Mouse (Mus musculus) spleen, adult 12 weeks (tissue): Measurements from ENCODE around the gene Zfp791.
"Not testable (repeated sequence)": the region's sequence is repeated elsewhere in the genome, so short reads cannot be mapped to it uniquely, and the experiment has no call there.

Experiments used
- DNase-seq: peaks from one replicate; pipeline ENCODE4 v3.0.0; 2022; ENCODE audit warnings: low spot score

Gene Zfp791

DNA sequence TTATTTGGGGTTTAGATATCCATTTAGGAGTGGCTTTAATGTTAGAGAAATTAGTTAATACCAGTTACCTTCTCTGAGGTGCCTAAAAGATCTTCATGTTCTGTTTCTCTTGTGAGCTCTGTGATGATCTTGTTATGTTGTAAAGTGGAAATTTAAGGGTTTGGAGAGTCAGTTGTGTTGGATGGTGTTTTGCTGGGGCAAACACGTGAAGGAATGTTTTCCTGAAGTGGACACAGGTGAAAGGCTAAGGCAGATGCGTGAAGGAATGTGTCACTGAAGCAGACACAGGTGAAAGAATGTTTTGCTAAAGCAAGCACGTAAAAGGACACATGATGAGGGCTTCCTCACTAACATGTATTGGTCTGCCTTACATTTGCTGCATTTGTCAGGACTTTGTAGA lies at the start of gene Zfp791:
Gene Zfp791, minus strand, starts transcription at position 101 of the 400 bp plus-strand sequence.
- DNase-seq = no peak

DNA sequence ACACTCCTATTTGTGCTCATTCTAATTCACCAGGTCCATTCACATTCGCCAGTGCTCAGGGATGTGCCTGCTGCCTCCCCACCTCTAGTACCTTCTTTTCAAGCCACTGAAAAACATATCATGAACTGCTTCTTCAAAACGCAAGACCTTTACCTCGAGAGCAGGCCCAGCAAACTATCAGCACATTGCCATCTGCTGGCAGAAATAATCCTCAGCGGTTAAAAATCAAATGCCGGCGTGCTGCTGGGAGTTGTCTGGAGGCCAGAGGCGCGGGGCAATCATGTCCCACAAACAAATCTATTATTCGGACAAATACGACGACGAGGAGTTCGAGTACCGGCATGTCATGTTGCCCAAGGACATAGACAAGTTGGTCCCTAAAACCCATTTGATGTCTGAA lies 48.4 kb upstream of the Zfp791 start:
- peak; percentile 1 for DNase-seq

DNA sequence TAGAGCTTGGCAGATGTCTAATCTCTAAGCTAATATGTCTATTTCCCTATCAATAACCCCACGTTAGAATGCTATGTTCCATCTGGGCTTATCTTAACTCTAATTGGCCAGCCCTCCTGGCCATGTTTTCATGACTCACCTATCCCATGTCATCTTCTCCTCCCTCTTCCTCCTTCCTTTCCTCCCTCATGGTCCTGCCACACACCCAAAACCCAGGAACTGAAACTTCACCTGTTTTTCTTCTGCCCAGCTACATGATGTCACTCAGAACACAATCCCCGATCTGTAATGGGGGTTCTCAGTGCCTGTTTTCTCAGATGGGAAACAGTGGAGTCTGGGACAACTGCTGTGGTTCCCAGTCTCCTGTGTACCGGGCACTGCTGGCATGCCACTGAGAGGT lies 28.7 kb upstream of the Zfp791 start, which contains the start of gene Cks1brt:
Gene Cks1brt, plus strand, starts transcription at position 301 of the 400 bp plus-strand sequence.
- DNase-seq = no peak

DNA sequence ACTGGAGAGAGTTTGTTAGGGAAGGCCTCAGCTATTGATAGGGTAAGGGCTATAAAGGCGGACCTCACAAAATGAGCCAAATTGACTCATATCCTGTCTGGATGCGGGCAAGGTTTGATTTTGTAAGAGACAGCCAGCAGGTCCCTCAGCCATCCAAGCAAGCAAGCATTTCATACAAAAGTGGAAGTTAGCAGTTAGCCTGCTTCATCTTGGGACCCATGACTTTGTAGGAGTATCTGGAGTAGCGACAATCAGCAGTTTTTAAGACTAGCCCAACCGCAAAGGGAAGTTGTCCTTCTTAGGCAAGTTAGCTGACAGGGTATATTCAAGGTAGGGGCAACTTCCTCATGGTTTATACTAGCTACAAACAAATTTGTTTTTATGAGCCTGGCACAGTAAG lies 19.6 kb upstream of the Zfp791 start:
- DNase-seq = no peak

- not testable (repeated sequence) for DNase-seq
Measured at GRCm38 (mm10) chr8:85135690-85136089, 12.8 kb upstream of the Zfp791 start.

GRCm38 (mm10) chr8:85132335-85132734 lies 9.4 kb upstream of the Zfp791 start:
- no peak for DNase-seq

DNA sequence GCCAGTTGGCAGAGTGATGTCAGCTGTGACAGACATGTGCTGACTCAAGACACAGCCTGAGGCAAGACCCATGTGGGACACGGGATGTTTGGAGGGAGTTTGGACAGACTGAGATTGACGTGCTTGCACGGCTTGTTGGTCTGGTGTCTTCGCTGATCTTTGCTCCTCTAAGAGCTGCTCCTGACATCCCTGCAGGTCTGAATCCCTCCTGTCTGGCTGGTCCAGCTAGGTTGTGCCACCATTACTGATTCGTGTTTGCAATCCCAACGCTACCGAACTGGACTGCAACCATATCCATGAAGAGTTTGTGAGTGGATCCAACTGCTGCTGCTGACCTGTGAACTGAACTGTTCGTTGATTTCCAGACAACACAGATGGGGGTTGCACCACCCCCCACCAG lies 796 bp upstream of the Zfp791 start:
- DNase-seq = no peak

GRCm38 (mm10) chr8:85120251-85120650 lies 2.6 kb downstream of the Zfp791 start:
- not testable (repeated sequence) for DNase-seq

- DNase-seq = no peak
Measured at GRCm38 (mm10) chr8:85119052-85119981, 3.6 kb downstream of the Zfp791 start.

GRCm38 (mm10) chr8:85116984-85117383 lies 5.9 kb downstream of the Zfp791 start:
- no peak for DNase-seq

DNA sequence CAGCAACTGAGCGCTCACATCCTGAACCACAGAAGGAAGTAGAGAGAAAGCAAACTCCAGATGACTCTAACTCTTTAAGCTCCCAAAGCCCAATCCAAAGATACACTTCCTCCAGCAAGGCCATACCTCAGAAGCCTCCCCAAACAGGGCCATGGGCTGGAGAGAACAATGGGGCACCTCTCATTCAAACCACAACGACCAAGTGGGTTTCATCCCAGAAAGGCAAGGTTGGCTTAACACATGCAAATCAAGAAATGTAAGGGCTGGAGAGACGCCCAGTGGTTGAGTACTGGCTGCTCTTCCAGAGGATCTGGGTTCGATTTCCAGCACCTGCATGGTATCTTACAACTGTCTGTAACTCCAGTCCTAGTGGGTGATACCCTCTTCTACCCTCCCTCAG lies 7.4 kb downstream of the Zfp791 start:
- no peak for DNase-seq

DNA sequence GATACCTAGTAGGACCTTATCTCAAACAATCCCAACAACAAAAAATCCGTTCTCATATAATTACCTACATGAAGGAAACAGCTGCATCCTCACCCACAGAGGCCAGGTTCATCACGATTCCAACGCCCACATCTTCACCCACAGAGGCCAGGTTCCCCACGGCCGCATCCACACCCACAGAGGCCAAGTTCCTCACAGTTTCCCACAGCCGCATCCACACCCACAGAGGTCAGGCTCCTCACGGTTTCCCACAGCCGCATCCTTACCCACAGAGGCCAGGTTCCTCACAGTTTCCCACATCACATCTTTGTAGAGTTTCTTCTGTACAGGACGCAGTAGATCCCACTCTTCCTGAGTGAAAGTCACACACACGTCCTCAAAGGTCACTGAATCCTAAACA lies 9.7 kb downstream of the Zfp791 start:
- no peak for DNase-seq

DNA sequence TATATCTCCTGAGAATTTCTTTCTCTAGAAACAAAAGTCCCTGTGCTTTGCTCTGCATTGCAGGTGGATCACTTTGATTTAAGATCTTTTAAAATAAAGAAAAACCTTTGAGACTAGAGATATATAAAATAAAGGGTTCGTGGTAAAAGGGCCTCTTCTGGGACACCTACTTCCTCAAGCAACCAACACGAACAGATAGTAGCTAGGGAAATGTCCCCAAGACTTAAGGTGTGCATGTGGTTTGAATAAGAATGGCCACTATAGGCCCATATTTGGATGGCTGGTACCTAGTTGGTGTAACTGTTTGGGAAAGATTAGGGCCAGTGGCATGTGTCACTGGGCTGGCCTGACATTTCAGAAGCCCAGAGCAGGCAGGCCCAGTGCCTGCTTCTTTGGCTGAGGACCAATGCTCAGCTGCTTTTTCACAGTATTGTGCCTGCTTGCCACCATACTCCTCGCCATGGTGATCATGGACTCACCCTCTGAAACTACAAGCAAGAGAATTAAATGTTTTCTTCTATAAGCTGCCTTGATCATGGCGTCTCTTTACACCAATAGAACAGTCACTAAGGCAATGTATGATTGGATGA lies 22.7 kb downstream of the Zfp791 start:
- DNase-seq = no peak

DNA sequence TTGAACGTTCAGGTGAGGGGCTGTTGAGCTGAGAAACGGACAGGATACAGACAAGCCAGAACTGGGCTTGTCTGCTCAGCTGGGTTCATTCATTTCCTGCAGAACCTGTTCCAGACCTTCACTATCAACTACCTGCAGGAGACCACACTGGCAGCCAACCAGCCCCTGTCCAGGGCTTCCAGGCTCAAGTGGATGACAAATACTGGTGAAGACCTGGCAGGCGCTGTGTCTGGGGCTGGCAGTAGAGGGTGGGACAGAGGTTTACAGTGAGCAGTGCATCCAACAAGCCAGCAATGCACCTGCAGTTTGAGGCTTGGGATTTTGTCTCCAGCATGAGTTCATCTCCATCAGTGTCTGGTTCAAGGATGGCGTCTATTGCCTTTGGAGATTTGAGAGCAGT lies 26.0 kb downstream of the Zfp791 start:
- DNase-seq = no peak

DNA sequence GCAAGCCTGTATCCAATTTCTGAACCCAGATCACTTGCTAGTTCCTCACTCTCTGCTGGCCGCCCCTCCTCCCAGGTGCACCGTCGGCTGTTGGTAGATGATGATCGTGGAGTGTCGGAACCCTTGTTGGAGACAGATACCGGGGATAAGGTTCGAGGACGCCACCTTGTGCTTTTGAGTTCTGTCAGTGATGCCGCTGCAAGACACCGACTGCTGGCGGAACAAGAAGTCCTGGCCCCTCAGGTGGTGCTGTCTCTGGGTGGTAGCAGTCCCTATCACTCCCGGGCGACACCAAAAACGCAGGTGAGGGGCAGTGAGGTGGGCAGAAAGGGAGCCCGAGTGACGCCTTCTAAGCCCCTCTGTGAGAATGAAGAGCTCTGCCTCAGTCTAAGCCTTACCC lies 26.7 kb downstream of the Zfp791 start:
- no peak for DNase-seq

- DNase-seq = no peak
Measured at GRCm38 (mm10) chr8:85095566-85095965, 27.3 kb downstream of the Zfp791 start.

GRCm38 (mm10) chr8:85095051-85095450 lies 27.8 kb downstream of the Zfp791 start:
- DNase-seq = no peak

DNA sequence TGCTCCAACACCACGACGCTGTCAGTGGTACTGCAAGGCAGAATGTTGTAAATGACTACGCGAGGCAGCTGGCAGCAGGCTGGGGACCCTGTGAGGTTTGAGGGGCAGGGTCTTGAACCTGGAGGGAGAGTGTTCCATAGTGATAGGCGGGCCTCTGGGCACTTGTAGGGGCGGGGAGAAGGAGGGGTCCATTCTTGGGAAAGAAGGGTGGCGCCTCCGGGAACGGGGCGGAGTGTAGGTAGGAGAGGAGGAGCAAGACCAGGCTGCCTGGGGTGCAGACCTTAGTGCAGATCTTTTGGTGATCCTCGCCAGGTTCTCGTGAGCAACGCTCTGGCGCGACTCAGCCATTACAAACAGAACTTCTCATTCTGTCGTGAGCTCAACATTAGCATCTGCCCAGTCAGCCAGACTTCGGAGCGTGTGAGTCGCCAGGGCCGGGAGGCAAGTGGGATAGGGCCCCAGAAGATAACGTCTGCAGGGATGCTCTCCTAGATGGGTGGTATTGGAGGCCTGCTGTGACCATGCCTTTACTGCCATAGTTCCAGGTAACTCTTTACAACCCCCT lies 31.3 kb downstream of the Zfp791 start:
- DNase-seq = no peak

- no peak for DNase-seq
Measured at GRCm38 (mm10) chr8:85090856-85091255, 32.0 kb downstream of the Zfp791 start.

DNA sequence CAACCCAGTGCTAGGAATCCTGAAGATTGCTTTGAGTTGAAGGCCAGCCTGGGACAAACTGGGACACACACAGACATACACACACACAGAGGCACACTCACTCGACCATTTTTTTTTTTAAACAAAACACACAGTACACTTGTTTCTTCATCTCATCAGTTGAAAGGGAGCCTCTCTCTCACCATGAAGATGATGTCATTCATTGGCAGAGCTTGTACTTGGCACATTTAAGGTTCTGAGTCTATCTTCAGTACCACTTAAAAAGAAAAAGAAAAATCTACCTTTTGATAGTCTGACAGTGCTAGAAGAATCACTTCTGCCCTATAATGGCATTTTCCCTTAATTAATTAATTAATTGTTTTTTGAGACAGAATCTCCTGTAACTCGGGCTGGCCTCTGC lies 34.1 kb downstream of the Zfp791 start:
- DNase-seq = no peak

- no peak for DNase-seq
Measured at GRCm38 (mm10) chr8:85086238-85086637, 36.7 kb downstream of the Zfp791 start.

- no peak for DNase-seq
Measured at GRCm38 (mm10) chr8:85084633-85085032, 38.3 kb downstream of the Zfp791 start.
